Mouse (Mus musculus): ENCODE results near the gene Ctbs. TPM values are rescaled to one million over a fixed set of nuclear protein-coding genes. Genes with fewer than 3 reads are reported as not detected.

Gene Ctbs
- total RNA-seq (2023), result 10 to 100 TPM; 22.6 to 23.7 TPM

GRCm38 (mm10) chr3:146449745-146450250, at the start of gene Ctbs:
TSS of gene Ctbs (plus strand) at chr3:146449795.

GRCm38 (mm10) chr3:146404311-146405201, 45.0 kb upstream of the Ctbs start, which contains the start of gene Ssx2ip:
TSS of gene Ssx2ip (plus strand) at chr3:146404642.

GRCm38 (mm10) chr3:146499431-146500002, 49.9 kb downstream of the Ctbs start, which contains the start of the genes Spata1 and Gng5:
TSS of gene Spata1 (minus strand) at chr3:146499753.
TSS of gene Gng5 (plus strand) at chr3:146499807.

Other genes starting within 250 kb of the Ctbs start
- not detected for gene Lpar3, start 228.8 kb upstream of the Ctbs start, total RNA-seq (2023)
- gene Ssx2ip, start 45.2 kb upstream of the Ctbs start, total RNA-seq (2023), result 1 to 10 TPM; 1.8 to 2.2 TPM
- 1 to 10 TPM; 4.3 TPM for gene Spata1, start 50.0 kb downstream of the Ctbs start, total RNA-seq (2023)
- 100 to 1,000 TPM; 287 to 290 TPM for gene Gng5, start 50.0 kb downstream of the Ctbs start, total RNA-seq (2023)
- gene Rpf1, start 71.6 kb downstream of the Ctbs start, total RNA-seq (2023), result 10 to 100 TPM; 52.3 to 61.4 TPM
- not detected for gene Uox, start 120.6 kb downstream of the Ctbs start, total RNA-seq (2023)
- gene Dnase2b, start 165.8 kb downstream of the Ctbs start, total RNA-seq (2023), result not detected
- gene 4930503B20Rik, start 201.5 kb downstream of the Ctbs start, total RNA-seq (2023), result not detected
- not detected for gene Samd13, start 235.8 kb downstream of the Ctbs start, total RNA-seq (2023)

Data from monocyte, adult 59 days (primary cell).